8 mouse cellular contexts compared by ENCODE assay signal in genomic region chr10:80585581-80585980, GRCm38 (mm10). TPM values are rescaled to one million over a fixed set of nuclear protein-coding genes. Genes with fewer than 3 reads are reported as not detected.
DNase-seq lines count a peak whose midpoint lies in the region; ATAC-seq and TF ChIP-seq lines count a peak whose summit lies in the region.

No protein-coding gene starts in this region.

- no peaks in the 10 kb centered on the region for H3K9me3 ChIP-seq in forebrain, embryonic 15.5 days
- H3K9me3 ChIP-seq in forebrain, embryonic 16.5 days (ENCODE audit: control insufficient read depth, low read length): no peaks in the 10 kb centered on the region
- H3K9me3 ChIP-seq in kidney, embryonic 16.5 days (ENCODE audit: low read length): no peaks in the 10 kb centered on the region
- no peaks in the 10 kb centered on the region for H3K9me3 ChIP-seq in stomach, embryonic 16.5 days (replicated peaks; ENCODE audit: control insufficient read depth, low read length)

- H3K9ac ChIP-seq in forebrain, embryonic 15.5 days (replicated peaks): 0 out of 2 replicates have a peak overlapping the region, but pooled peaks have one; percentile 7
- no peak overlapping the region for H3K9ac ChIP-seq in forebrain, embryonic 16.5 days (replicated peaks; ENCODE audit: low read depth, low read length)
- no peak overlapping the region for H3K9ac ChIP-seq in kidney, embryonic 16.5 days (replicated peaks; ENCODE audit: low read length)
- H3K9ac ChIP-seq in stomach, embryonic 16.5 days (ENCODE audit: low read length): no peak overlapping the region

- ATAC-seq in forebrain, embryonic 15.5 days (replicated peaks): no peak
- ATAC-seq in forebrain, embryonic 16.5 days: no peak
- no peak for ATAC-seq in kidney, embryonic 16.5 days (ENCODE audit: low FRiP score, low TSS enrichment)
- no peak for ATAC-seq in stomach, embryonic 16.5 days (ENCODE audit: insufficient read depth, low FRiP score)

- no peaks in the 10 kb centered on the region for H3K27me3 ChIP-seq in forebrain, embryonic 15.5 days
- H3K27me3 ChIP-seq in forebrain, embryonic 16.5 days (replicated peaks; ENCODE audit: control insufficient read depth, insufficient read depth, low read length): no peaks in the 10 kb centered on the region
- no peaks in the 10 kb centered on the region for H3K27me3 ChIP-seq in kidney, embryonic 16.5 days (ENCODE audit: insufficient read depth, low read length)
- no peaks in the 10 kb centered on the region for H3K27me3 ChIP-seq in testis, adult 2 months (ENCODE audit: control insufficient read depth, insufficient read depth, low read length)
- no peaks in the 10 kb centered on the region for H3K27me3 ChIP-seq in stomach, embryonic 16.5 days (ENCODE audit: control insufficient read depth, insufficient read depth, low read length)

- no peak overlapping the region for H3K27ac ChIP-seq in forebrain, embryonic 15.5 days (replicated peaks)
- H3K27ac ChIP-seq in forebrain, embryonic 16.5 days (ENCODE audit: low read length): no peak overlapping the region
- H3K27ac ChIP-seq in kidney, embryonic 16.5 days (ENCODE audit: low read length): no peak overlapping the region
- H3K27ac ChIP-seq in testis, adult 2 months (ENCODE audit: control insufficient read depth, insufficient read depth, low read depth, low read length): no peak overlapping the region
- H3K27ac ChIP-seq in stomach, embryonic 16.5 days (ENCODE audit: low read length): no peak overlapping the region

- DNase-seq in kidney, adult 18-20 months: no peak
- no peak for DNase-seq in testis, postnatal 14 days (ENCODE audit: low spot score)
- no peak for DNase-seq in cerebellum, adult 9-10 months

- no peak overlapping the region for H3K4me2 ChIP-seq in forebrain, embryonic 15.5 days (replicated peaks)
- H3K4me2 ChIP-seq in forebrain, embryonic 16.5 days (ENCODE audit: low read length): no peak overlapping the region
- H3K4me2 ChIP-seq in kidney, embryonic 16.5 days (replicated peaks; ENCODE audit: low read depth, low read length): peak overlapping the region; percentile 35; the same call in 1 of the 2 replicates
- peak overlapping the region; percentile 30; the same call in 1 of the 2 replicates for H3K4me2 ChIP-seq in stomach, embryonic 16.5 days (ENCODE audit: low read depth, low read length)

- WGBS in forebrain, embryonic 15.5 days: 95% methylated on average over 8 of the region's 8 CpGs
- 96% methylated on average over 8 of the region's 8 CpGs for WGBS in forebrain, embryonic 16.5 days
- WGBS in kidney, embryonic 16.5 days: 94% methylated on average over 8 of the region's 8 CpGs
- WGBS in stomach, embryonic 16.5 days: 95% methylated on average over 8 of the region's 8 CpGs

- TF ChIP-seq POLR2A in testis, adult 2 months (IDR thresholded peaks at IDR 0.05; ENCODE audit: control insufficient read depth, low read depth, low read length): 0 out of 2 replicates have a peak, but pooled peaks have one; percentile 29

- TF ChIP-seq CTCF in testis, adult 2 months (IDR thresholded peaks at IDR 0.05; ENCODE audit: control insufficient read depth, insufficient read depth, insufficient replicate concordance, low read depth, low read length): no peak

- peaks cover 10% of the 10 kb centered on the region for H3K36me3 ChIP-seq in forebrain, embryonic 15.5 days
- H3K36me3 ChIP-seq in forebrain, embryonic 16.5 days (ENCODE audit: control insufficient read depth, insufficient read depth): no peaks in the 10 kb centered on the region
- peaks cover 18% of the 10 kb centered on the region for H3K36me3 ChIP-seq in kidney, embryonic 16.5 days (ENCODE audit: insufficient read depth, low read length)
- H3K36me3 ChIP-seq in testis, adult 2 months (ENCODE audit: control insufficient read depth, insufficient read depth, low read length): no peaks in the 10 kb centered on the region
- H3K36me3 ChIP-seq in stomach, embryonic 16.5 days (ENCODE audit: control insufficient read depth, insufficient read depth, low read length): no peaks in the 10 kb centered on the region

- H3K4me3 ChIP-seq in forebrain, embryonic 15.5 days: no peak overlapping the region
- H3K4me3 ChIP-seq in forebrain, embryonic 16.5 days (replicated peaks; ENCODE audit: low read length): no peak overlapping the region
- peak overlapping the region; percentile 25; the same call in 1 of the 2 replicates for H3K4me3 ChIP-seq in kidney, embryonic 16.5 days (ENCODE audit: low read length)
- peak overlapping the region; percentile 85 for H3K4me3 ChIP-seq in testis, adult 2 months (ENCODE audit: control insufficient read depth, low read depth, low read length)
- H3K4me3 ChIP-seq in stomach, embryonic 16.5 days (replicated peaks; ENCODE audit: low read length): peak overlapping the region; percentile 23; the same call in 1 of the 2 replicates

- peaks cover 29% of the 10 kb centered on the region for H3K4me1 ChIP-seq in forebrain, embryonic 15.5 days
- H3K4me1 ChIP-seq in forebrain, embryonic 16.5 days (replicated peaks; ENCODE audit: control insufficient read depth, insufficient read depth, low read length): peaks cover 23% of the 10 kb centered on the region
- peaks cover 35% of the 10 kb centered on the region for H3K4me1 ChIP-seq in kidney, embryonic 16.5 days (ENCODE audit: insufficient read depth, low read length)
- H3K4me1 ChIP-seq in testis, adult 2 months (ENCODE audit: control insufficient read depth, insufficient read depth, low read length): peaks cover 34% of the 10 kb centered on the region
- H3K4me1 ChIP-seq in stomach, embryonic 16.5 days (ENCODE audit: control insufficient read depth, insufficient read depth, low read length): peaks cover 26% of the 10 kb centered on the region

RNA-seq across cellular contexts. Expression of gene Abhd17a, which starts 4.6 kb away (rescaled TPM):
- 118 and 120 TPM in 2 replicates for polyA plus RNA-seq in forebrain, embryonic 15.5 days (2015; fragmentation: Nextera tagmentation; extraction: Ambion mirVana)
- 92.2 and 93.1 TPM in 2 replicates for polyA plus RNA-seq in forebrain, embryonic 16.5 days (2015; fragmentation: Nextera tagmentation; extraction: Ambion mirVana)
- polyA plus RNA-seq in kidney, embryonic 16.5 days (2015; fragmentation: Nextera tagmentation; extraction: Ambion mirVana): 86.5 and 89.2 TPM in 2 replicates
- 246 and 291 TPM in 2 replicates for polyA plus RNA-seq in testis, adult 2 months (2012; rRNA removed)
- 42.9 and 44.3 TPM in 2 replicates for polyA plus RNA-seq in stomach, embryonic 16.5 days (2015; fragmentation: Nextera tagmentation; extraction: Ambion mirVana)

RNA-seq across cellular contexts. Expression of gene Klf16, which starts 8.5 kb away (rescaled TPM):
- polyA plus RNA-seq in forebrain, embryonic 15.5 days (2015; fragmentation: Nextera tagmentation; extraction: Ambion mirVana): 8.0 and 8.5 TPM in 2 replicates
- 9.2 and 10.1 TPM in 2 replicates for polyA plus RNA-seq in forebrain, embryonic 16.5 days (2015; fragmentation: Nextera tagmentation; extraction: Ambion mirVana)
- 10.4 and 11.6 TPM in 2 replicates for polyA plus RNA-seq in kidney, embryonic 16.5 days (2015; fragmentation: Nextera tagmentation; extraction: Ambion mirVana)
- polyA plus RNA-seq in testis, adult 2 months (2012; rRNA removed): 7.5 and 7.7 TPM in 2 replicates
- polyA plus RNA-seq in stomach, embryonic 16.5 days (2015; fragmentation: Nextera tagmentation; extraction: Ambion mirVana): 8.4 and 8.7 TPM in 2 replicates

RNA-seq across cellular contexts. Expression of gene Scamp4, which starts 17.1 kb away (rescaled TPM):
- polyA plus RNA-seq in forebrain, embryonic 15.5 days (2015; fragmentation: Nextera tagmentation; extraction: Ambion mirVana): 66.8 and 68.2 TPM in 2 replicates
- polyA plus RNA-seq in forebrain, embryonic 16.5 days (2015; fragmentation: Nextera tagmentation; extraction: Ambion mirVana): 69.9 and 77.2 TPM in 2 replicates
- 113 and 117 TPM in 2 replicates for polyA plus RNA-seq in kidney, embryonic 16.5 days (2015; fragmentation: Nextera tagmentation; extraction: Ambion mirVana)
- 58.8 and 61.6 TPM in 2 replicates for polyA plus RNA-seq in testis, adult 2 months (2012; rRNA removed)
- 92.1 and 99.9 TPM in 2 replicates for polyA plus RNA-seq in stomach, embryonic 16.5 days (2015; fragmentation: Nextera tagmentation; extraction: Ambion mirVana)

RNA-seq across cellular contexts. Expression of gene Adat3, which starts 17.1 kb away (rescaled TPM):
- polyA plus RNA-seq in forebrain, embryonic 15.5 days (2015; fragmentation: Nextera tagmentation; extraction: Ambion mirVana): 4.5 and 6.4 TPM in 2 replicates
- 6.4 and 6.7 TPM in 2 replicates for polyA plus RNA-seq in forebrain, embryonic 16.5 days (2015; fragmentation: Nextera tagmentation; extraction: Ambion mirVana)
- 8.7 and 10.4 TPM in 2 replicates for polyA plus RNA-seq in kidney, embryonic 16.5 days (2015; fragmentation: Nextera tagmentation; extraction: Ambion mirVana)
- 46.6 and 56.1 TPM in 2 replicates for polyA plus RNA-seq in testis, adult 2 months (2012; rRNA removed)
- 5.6 and 6.7 TPM in 2 replicates for polyA plus RNA-seq in stomach, embryonic 16.5 days (2015; fragmentation: Nextera tagmentation; extraction: Ambion mirVana)

RNA-seq across cellular contexts. Expression of gene Gm49322, which starts 20.2 kb away (rescaled TPM):
- polyA plus RNA-seq in forebrain, embryonic 15.5 days (2015; fragmentation: Nextera tagmentation; extraction: Ambion mirVana): 3.2 and 4.5 TPM in 2 replicates
- polyA plus RNA-seq in forebrain, embryonic 16.5 days (2015; fragmentation: Nextera tagmentation; extraction: Ambion mirVana): 3.1 and 4.1 TPM in 2 replicates
- 4.2 and 4.8 TPM in 2 replicates for polyA plus RNA-seq in kidney, embryonic 16.5 days (2015; fragmentation: Nextera tagmentation; extraction: Ambion mirVana)
- 1.9 and 2.1 TPM in 2 replicates for polyA plus RNA-seq in testis, adult 2 months (2012; rRNA removed)
- 3.7 and 4.8 TPM in 2 replicates for polyA plus RNA-seq in stomach, embryonic 16.5 days (2015; fragmentation: Nextera tagmentation; extraction: Ambion mirVana)

Comparison
In these comparisons a context has a peak if more than half of its experiments do, and no peak if none do; other contexts are left out.
1. H3K4me2 ChIP-seq: peak in kidney, embryonic 16.5 days (single experiment) and stomach, embryonic 16.5 days (single experiment); none in forebrain, embryonic 15.5 days (single experiment) and forebrain, embryonic 16.5 days (single experiment).
2. H3K4me3 ChIP-seq: peak in kidney, embryonic 16.5 days (single experiment), testis, adult 2 months (single experiment) and stomach, embryonic 16.5 days (single experiment); none in forebrain, embryonic 15.5 days (single experiment) and forebrain, embryonic 16.5 days (single experiment).